Mouse (Mus musculus): ENCODE results near the gene Ap2b1. TPM values are rescaled to one million over a fixed set of nuclear protein-coding genes. Genes with fewer than 3 reads are reported as not detected.
A peak's percentile ranks its signal among the peaks of the same experiment; 100 is the strongest.

Gene Ap2b1
- polyA plus RNA-seq, 1 experiment from 2014 or later = 51.5 TPM

- no peak within 1 kb of the TSS for H3K4me3 ChIP-seq (ENCODE audit: low read depth, low read length)
- H3K4me2 ChIP-seq = peak within 1 kb of the TSS; percentile 7
- no peaks in the 10 kb centered on the region for H3K36me3 ChIP-seq (ENCODE audit: control insufficient read depth, insufficient read depth, low read length)
- ATAC-seq (replicated peaks; ENCODE audit: insufficient number of reproducible peaks, low FRiP score, low TSS enrichment) = no peak
- H3K9me3 ChIP-seq (replicated peaks; ENCODE audit: control insufficient read depth, low read length) = no peaks in the 10 kb centered on the region
- H3K27ac ChIP-seq (ENCODE audit: low read depth, low read length) = no peak within 1 kb of the TSS
- H3K9ac ChIP-seq (ENCODE audit: low read depth, low read length) = no peak within 1 kb of the TSS; the same call in 1 of the 2 replicates
- H3K4me1 ChIP-seq (ENCODE audit: control insufficient read depth, insufficient read depth, low read length) = peaks cover 23% of the 10 kb centered on the region
- H3K27me3 ChIP-seq (ENCODE audit: control insufficient read depth, insufficient read depth, low read length) = peaks cover 30% of the 10 kb centered on the region
- 44% methylated on average over 5 of the region's 5 CpGs for WGBS (ENCODE audit: insufficient replicate concordance)
Measured at GRCm38 (mm10) chr11:83429355-83429754, 130.5 kb downstream of the Ap2b1 start, which contains the start of gene Gas2l2. Gene Gas2l2 (minus strand): TSS chr11:83429455.

GRCm38 (mm10) chr11:83432533-83432932 is 133.7 kb downstream of the Ap2b1 start:
- Histone ChIP-seq H3K27ac (ENCODE audit: low read depth, low read length) (0 out of 2 replicates have a peak overlapping the region, but pooled peaks have one; percentile 29), H3K27me3 (ENCODE audit: control insufficient read depth, insufficient read depth, low read length) (peaks cover 10% of the 10 kb centered on the region), H3K9ac (ENCODE audit: low read depth, low read length) (no peak overlapping the region), H3K4me2 (no peak overlapping the region), H3K4me1 (ENCODE audit: control insufficient read depth, insufficient read depth, low read length) (peaks cover 23% of the 10 kb centered on the region), H3K9me3 (replicated peaks; ENCODE audit: control insufficient read depth, low read length) (no peaks in the 10 kb centered on the region), H3K36me3 (ENCODE audit: control insufficient read depth, insufficient read depth, low read length) (no peaks in the 10 kb centered on the region), H3K4me3 (ENCODE audit: low read depth, low read length) (no peak overlapping the region)
- 58% methylated on average over 2 of the region's 2 CpGs for WGBS (ENCODE audit: insufficient replicate concordance)
- ATAC-seq (replicated peaks; ENCODE audit: insufficient number of reproducible peaks, low FRiP score, low TSS enrichment) = no peak

GRCm38 (mm10) chr11:83437377-83437776 is 138.6 kb downstream of the Ap2b1 start, which contains the start of gene 1700020L24Rik:
Gene 1700020L24Rik (plus strand): TSS chr11:83437677.
- no peak for ATAC-seq (replicated peaks; ENCODE audit: insufficient number of reproducible peaks, low FRiP score, low TSS enrichment)

GRCm38 (mm10) chr11:83439426-83440060 is 140.7 kb downstream of the Ap2b1 start:
- no peaks in the 10 kb centered on the region for H3K9me3 ChIP-seq (replicated peaks; ENCODE audit: control insufficient read depth, low read length)
- no peaks in the 10 kb centered on the region for H3K36me3 ChIP-seq (ENCODE audit: control insufficient read depth, insufficient read depth, low read length)
- no peak overlapping the region for H3K27ac ChIP-seq (ENCODE audit: low read depth, low read length)
- 48% methylated on average over 8 of the region's 11 CpGs for WGBS (ENCODE audit: insufficient replicate concordance)
- H3K9ac ChIP-seq (ENCODE audit: low read depth, low read length) = no peak overlapping the region
- peak overlapping the region; percentile 58 for H3K4me3 ChIP-seq (ENCODE audit: low read depth, low read length)
- peaks cover 29% of the 10 kb centered on the region for H3K27me3 ChIP-seq (ENCODE audit: control insufficient read depth, insufficient read depth, low read length)
- ATAC-seq (replicated peaks; ENCODE audit: insufficient number of reproducible peaks, low FRiP score, low TSS enrichment) = no peak
- H3K4me2 ChIP-seq = peak overlapping the region; percentile 87
- peaks cover 19% of the 10 kb centered on the region for H3K4me1 ChIP-seq (ENCODE audit: control insufficient read depth, insufficient read depth, low read length)

More at GRCm38 (mm10) chr11:83437377-83437776, 138.6 kb downstream of the Ap2b1 start, which contains the start of gene 1700020L24Rik:
- Histone ChIP-seq H3K27ac (ENCODE audit: low read depth, low read length) (no peak within 1 kb of the TSS), H3K4me1 (ENCODE audit: control insufficient read depth, insufficient read depth, low read length) (peaks cover 9% of the 10 kb centered on the region; the same call in 1 of the 2 replicates), H3K4me3 (ENCODE audit: low read depth, low read length) (no peak within 1 kb of the TSS), H3K9me3 (replicated peaks; ENCODE audit: control insufficient read depth, low read length) (no peaks in the 10 kb centered on the region), H3K9ac (ENCODE audit: low read depth, low read length) (no peak within 1 kb of the TSS), H3K36me3 (ENCODE audit: control insufficient read depth, insufficient read depth, low read length) (no peaks in the 10 kb centered on the region), H3K27me3 (ENCODE audit: control insufficient read depth, insufficient read depth, low read length) (peaks cover 14% of the 10 kb centered on the region), H3K4me2 (no peak within 1 kb of the TSS)
- WGBS (ENCODE audit: insufficient replicate concordance) = 79% methylated on average over 1 of the region's 1 CpGs

GRCm38 (mm10) chr11:83440081-83441064 is 141.5 kb downstream of the Ap2b1 start:
- 0 out of 2 replicates have a peak overlapping the region, but pooled peaks have one; percentile 51 for H3K27ac ChIP-seq (ENCODE audit: low read depth, low read length)
- no peaks in the 10 kb centered on the region for H3K9me3 ChIP-seq (replicated peaks; ENCODE audit: control insufficient read depth, low read length)
- peaks cover 29% of the 10 kb centered on the region for H3K27me3 ChIP-seq (ENCODE audit: control insufficient read depth, insufficient read depth, low read length)
- peaks cover 24% of the 10 kb centered on the region for H3K4me1 ChIP-seq (ENCODE audit: control insufficient read depth, insufficient read depth, low read length)
- under 1% methylated on average over 62 of the region's 75 CpGs for WGBS (ENCODE audit: insufficient replicate concordance)
- H3K36me3 ChIP-seq (ENCODE audit: control insufficient read depth, insufficient read depth, low read length) = no peaks in the 10 kb centered on the region
- peak overlapping the region; percentile 66 for H3K9ac ChIP-seq (ENCODE audit: low read depth, low read length)
- H3K4me3 ChIP-seq (ENCODE audit: low read depth, low read length) = peak overlapping the region; percentile 58
- ATAC-seq (replicated peaks; ENCODE audit: insufficient number of reproducible peaks, low FRiP score, low TSS enrichment) = peak; percentile 83
- peak overlapping the region; percentile 87 for H3K4me2 ChIP-seq

GRCm38 (mm10) chr11:83441235-83441634 is 142.4 kb downstream of the Ap2b1 start:
- Histone ChIP-seq H3K9me3 (replicated peaks; ENCODE audit: control insufficient read depth, low read length) (no peaks in the 10 kb centered on the region), H3K36me3 (ENCODE audit: control insufficient read depth, insufficient read depth, low read length) (no peaks in the 10 kb centered on the region), H3K4me1 (ENCODE audit: control insufficient read depth, insufficient read depth, low read length) (peaks cover 24% of the 10 kb centered on the region), H3K27ac (ENCODE audit: low read depth, low read length) (peak overlapping the region; percentile 51), H3K4me3 (ENCODE audit: low read depth, low read length) (peak overlapping the region; percentile 58), H3K9ac (ENCODE audit: low read depth, low read length) (peak overlapping the region; percentile 66), H3K4me2 (peak overlapping the region; percentile 87), H3K27me3 (ENCODE audit: control insufficient read depth, insufficient read depth, low read length) (peaks cover 32% of the 10 kb centered on the region)
- no peak for ATAC-seq (replicated peaks; ENCODE audit: insufficient number of reproducible peaks, low FRiP score, low TSS enrichment)
- 35% methylated on average over 7 of the region's 7 CpGs for WGBS (ENCODE audit: insufficient replicate concordance)

GRCm38 (mm10) chr11:83442596-83443267 is 143.9 kb downstream of the Ap2b1 start:
- Histone ChIP-seq H3K4me1 (ENCODE audit: control insufficient read depth, insufficient read depth, low read length) (peaks cover 37% of the 10 kb centered on the region), H3K9me3 (replicated peaks; ENCODE audit: control insufficient read depth, low read length) (no peaks in the 10 kb centered on the region), H3K4me2 (peak overlapping the region; percentile 57), H3K9ac (ENCODE audit: low read depth, low read length) (no peak overlapping the region), H3K4me3 (ENCODE audit: low read depth, low read length) (peak overlapping the region; percentile 26), H3K27me3 (ENCODE audit: control insufficient read depth, insufficient read depth, low read length) (peaks cover 32% of the 10 kb centered on the region), H3K27ac (ENCODE audit: low read depth, low read length) (no peak overlapping the region), H3K36me3 (ENCODE audit: control insufficient read depth, insufficient read depth, low read length) (no peaks in the 10 kb centered on the region)
- no peak for ATAC-seq (replicated peaks; ENCODE audit: insufficient number of reproducible peaks, low FRiP score, low TSS enrichment)
- WGBS (ENCODE audit: insufficient replicate concordance) = 9% methylated on average over 29 of the region's 29 CpGs

GRCm38 (mm10) chr11:83443824-83444223 is 145.0 kb downstream of the Ap2b1 start:
- no peaks in the 10 kb centered on the region for H3K36me3 ChIP-seq (ENCODE audit: control insufficient read depth, insufficient read depth, low read length)
- no peak overlapping the region for H3K27ac ChIP-seq (ENCODE audit: low read depth, low read length)
- H3K4me1 ChIP-seq (ENCODE audit: control insufficient read depth, insufficient read depth, low read length) = peaks cover 47% of the 10 kb centered on the region
- peak overlapping the region; percentile 54; the same call in 1 of the 2 replicates for H3K4me2 ChIP-seq
- H3K9ac ChIP-seq (ENCODE audit: low read depth, low read length) = no peak overlapping the region
- 3% methylated on average over 7 of the region's 7 CpGs for WGBS (ENCODE audit: insufficient replicate concordance)
- H3K4me3 ChIP-seq (ENCODE audit: low read depth, low read length) = no peak overlapping the region
- no peaks in the 10 kb centered on the region for H3K9me3 ChIP-seq (replicated peaks; ENCODE audit: control insufficient read depth, low read length)
- no peak for ATAC-seq (replicated peaks; ENCODE audit: insufficient number of reproducible peaks, low FRiP score, low TSS enrichment)
- H3K27me3 ChIP-seq (ENCODE audit: control insufficient read depth, insufficient read depth, low read length) = peaks cover 32% of the 10 kb centered on the region

All from heart, embryonic 11.5 days (tissue).